16 mouse cellular contexts compared by ENCODE assay signal in genomic region chr2:105890816-105891215, GRCm38 (mm10).
"Had no signal": no experiment of that assay in that cellular context is flagged by ENCODE, and none has a peak within 500 bp of the region (broad histone marks: within the 10 kb centered on the region; RNA-seq: fewer than 3 reads in every experiment).

No protein-coding gene starts in this region.

- H3K9me3 ChIP-seq: stomach, embryonic 15.5 days had no signal

- H3K4me1 ChIP-seq: neural tube, embryonic 13.5 days; neural tube, embryonic 15.5 days; stomach, embryonic 15.5 days had no signal

- H3K27ac ChIP-seq: neural tube, embryonic 13.5 days; neural tube, embryonic 15.5 days; stomach, embryonic 15.5 days; stomach, postnatal 0 days had no signal

- H3K9ac ChIP-seq: neural tube, embryonic 13.5 days; neural tube, embryonic 15.5 days; stomach, embryonic 15.5 days had no signal

- H3K4me3 ChIP-seq: neural tube, embryonic 13.5 days; neural tube, embryonic 15.5 days; stomach, embryonic 15.5 days had no signal

- H3K27me3 ChIP-seq: neural tube, embryonic 13.5 days; neural tube, embryonic 15.5 days; stomach, embryonic 15.5 days had no signal

- H3K4me2 ChIP-seq: neural tube, embryonic 13.5 days; neural tube, embryonic 15.5 days; stomach, embryonic 15.5 days had no signal

- DNase-seq: retina, postnatal 1 day; right cerebral cortex, adult 18-20 months; right cerebral cortex, postnatal 14 days; right cerebral cortex, postnatal 25 days; right cerebral cortex, postnatal 4 days; spleen, adult 18-20 months; thymus, adult 18-20 months; thymus, adult 2 months; thymus, postnatal 14 days; thymus, postnatal 25 days; thymus, postnatal 36 days; thymus, postnatal 4 days had no signal
